Mouse (Mus musculus) T-helper 17 cell (primary cell): ENCODE data around the gene Ddx5.

ENCODE experiments used
- in situ Hi-C, 2 experiments: fragments of 300-600 bp; cut with MboI, MseI; formaldehyde crosslinking; loops; 1 replicate in 1 of 2; 2 replicates in 1 of 2; pipeline ENCODE4 v1.15.1; 2025; ENCODE audit warnings: high pct_unique_total_duplicates in 2 of 2

The Ddx5 gene

GRCm38 (mm10) chr11:106788775-106789459 lies at the start of gene Ddx5, which contains the start of gene Cep95:
TSS of gene Ddx5 (minus strand) at chr11:106789185.
TSS of gene Cep95 (plus strand) at chr11:106789252.
- in situ Hi-C loops, result no loop called here

- in situ Hi-C loops, result no loop called here
These were observed 39.1 kb upstream of the Ddx5 start for GRCm38 (mm10) chr11:106828079-106828478.

GRCm38 (mm10) chr11:106824403-106824802 lies 35.4 kb upstream of the Ddx5 start:
- in situ Hi-C loops, result no loop called here

- in situ Hi-C loops, result no loop called here
These were observed 34.8 kb upstream of the Ddx5 start for GRCm38 (mm10) chr11:106823741-106824140.

GRCm38 (mm10) chr11:106822911-106823310 lies 33.9 kb upstream of the Ddx5 start:
- in situ Hi-C loops, result no loop called here

GRCm38 (mm10) chr11:106822491-106822890 lies 33.5 kb upstream of the Ddx5 start:
- in situ Hi-C loops, result no loop called here

GRCm38 (mm10) chr11:106821397-106821796 lies 32.4 kb upstream of the Ddx5 start:
- in situ Hi-C loops, result no loop called here

GRCm38 (mm10) chr11:106820972-106821371 lies 32.0 kb upstream of the Ddx5 start:
- in situ Hi-C loops, result no loop called here

- in situ Hi-C loops, result no loop called here
These were observed 31.3 kb upstream of the Ddx5 start for GRCm38 (mm10) chr11:106820252-106820651.

- in situ Hi-C loops, result no loop called here
These were observed 30.6 kb upstream of the Ddx5 start for GRCm38 (mm10) chr11:106819595-106819994.

- in situ Hi-C loops, result no loop called here
These were observed 29.4 kb upstream of the Ddx5 start for GRCm38 (mm10) chr11:106818341-106818740.

GRCm38 (mm10) chr11:106817808-106818207 lies 28.8 kb upstream of the Ddx5 start:
- in situ Hi-C loops, result no loop called here

GRCm38 (mm10) chr11:106817156-106817555 lies 28.2 kb upstream of the Ddx5 start:
- in situ Hi-C loops, result no loop called here

GRCm38 (mm10) chr11:106816316-106816715 lies 27.3 kb upstream of the Ddx5 start:
- in situ Hi-C loops, result no loop called here

GRCm38 (mm10) chr11:106815761-106816160 lies 26.8 kb upstream of the Ddx5 start:
- in situ Hi-C loops, result no loop called here

- in situ Hi-C loops, result no loop called here
These were observed 26.3 kb upstream of the Ddx5 start for GRCm38 (mm10) chr11:106815331-106815730.

GRCm38 (mm10) chr11:106814601-106815320 lies 25.8 kb upstream of the Ddx5 start:
- in situ Hi-C loops, result no loop called here

GRCm38 (mm10) chr11:106812410-106813136 lies 23.6 kb upstream of the Ddx5 start:
- in situ Hi-C loops, result no loop called here

- in situ Hi-C loops, result loop anchor here in 1 of 2 experiments (10.0 kb wide), 1 partner anchor 837 kb away; no protein-coding TSS in a partner anchor
These were observed 18.5 kb upstream of the Ddx5 start for GRCm38 (mm10) chr11:106807442-106807841.

- in situ Hi-C loops, result loop anchor here in 1 of 2 experiments (10.0 kb wide), 1 partner anchor 843 kb away; no protein-coding TSS in a partner anchor
These were observed 13.2 kb upstream of the Ddx5 start for GRCm38 (mm10) chr11:106802069-106802627.

- in situ Hi-C loops, result no loop called here
These were observed 6.7 kb upstream of the Ddx5 start for GRCm38 (mm10) chr11:106795679-106796078.

- in situ Hi-C loops, result no loop called here
These were observed 4.9 kb upstream of the Ddx5 start for GRCm38 (mm10) chr11:106793846-106794245.
